In the genomic region with DNA sequence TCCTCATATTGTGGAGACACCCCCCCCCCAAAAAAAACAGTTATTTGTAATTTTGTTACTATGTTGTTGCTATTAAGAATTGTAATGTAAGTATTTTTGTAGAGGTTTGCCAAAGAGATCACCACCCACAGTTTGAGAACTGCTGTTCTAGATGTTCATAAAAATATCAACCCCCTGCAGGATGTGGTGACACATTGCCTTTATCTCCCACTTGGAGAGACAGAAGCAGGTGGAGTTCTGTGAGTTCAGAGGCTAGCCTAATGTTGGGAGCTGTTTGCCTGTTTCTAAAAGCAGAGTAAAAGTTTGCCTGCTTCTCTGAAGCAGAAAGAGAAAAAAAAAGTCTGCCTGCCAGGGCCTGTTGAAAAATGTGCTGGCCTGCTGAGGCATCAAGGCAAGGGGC, we compare ENCODE assay signal across 21 mouse cellular contexts.
DNase-seq lines count a peak whose midpoint lies in the region; ATAC-seq and TF ChIP-seq lines count a peak whose summit lies in the region.
"Had no signal": no experiment of that assay in that cellular context is flagged by ENCODE, and none has a peak within 500 bp of the region (broad histone marks: within the 10 kb centered on the region; RNA-seq: fewer than 3 reads in every experiment).

No protein-coding gene starts in this region.

- H3K4me1 ChIP-seq in thymus, adult 2 months (replicated peaks; ENCODE audit: control insufficient read depth, insufficient read depth, low read length) = no peaks in the 10 kb centered on the region
- peaks cover 2% of the 10 kb centered on the region; the same call in 1 of the 2 replicates for H3K4me1 ChIP-seq in liver, embryonic 16.5 days (ENCODE audit: control insufficient read depth, low read depth, low read length)
- H3K4me1 ChIP-seq: embryonic facial prominence, embryonic 10.5 days; limb, embryonic 10.5 days; midbrain, embryonic 10.5 days had no signal

- peak; percentile 22 for DNase-seq in thymus, postnatal 0 days (ENCODE audit: low spot score)
- DNase-seq in thymus, adult 2 months = no peak
- DNase-seq in heart, postnatal 25 days (ENCODE audit: low spot score) = no peak
- DNase-seq in lung, postnatal 10 days = no peak
- no peak for DNase-seq in urinary bladder, postnatal 14 days (ENCODE audit: low spot score)
- DNase-seq: adrenal gland, adult 8-10 months; B cell, adult 2 months; cerebellum, adult 11-12 months; cerebellum, postnatal 36 days; gastrocnemius, postnatal 10 days; kidney, adult 18-20 months; kidney, postnatal 10 days; lung, adult 18-20 months; lung, postnatal 36 days; thymus, postnatal 36 days had no signal

- TF ChIP-seq POLR2A in thymus, adult 2 months (IDR thresholded peaks at IDR 0.05; ENCODE audit: control insufficient read depth, extremely low read depth, insufficient read depth, low read length, poor library complexity) = no peak

- no peaks in the 10 kb centered on the region for H3K27me3 ChIP-seq in thymus, adult 2 months (ENCODE audit: control insufficient read depth, insufficient read depth, low read length)
- H3K27me3 ChIP-seq in liver, embryonic 16.5 days (ENCODE audit: control insufficient read depth, insufficient read depth, low read depth, low read length) = no peaks in the 10 kb centered on the region

- ATAC-seq in erythroid progenitor cell, adult 5-6 weeks (replicated peaks; ENCODE audit: low FRiP score, poor library complexity, severe bottlenecking) = peak; percentile 85
- peak; percentile 63 for ATAC-seq in liver, embryonic 16.5 days (ENCODE audit: low read depth)
- ATAC-seq: forebrain, embryonic 14.5 days had no signal

- no peak overlapping the region for H3K4me2 ChIP-seq in liver, embryonic 16.5 days (ENCODE audit: low read depth, low read length)

- no peak overlapping the region for H3K4me3 ChIP-seq in thymus, adult 2 months (ENCODE audit: control insufficient read depth, insufficient read depth, low read length)
- no peak overlapping the region for H3K4me3 ChIP-seq in liver, embryonic 16.5 days (ENCODE audit: low read depth, low read length)
- H3K4me3 ChIP-seq: embryonic facial prominence, embryonic 10.5 days; limb, embryonic 10.5 days; midbrain, embryonic 10.5 days had no signal

- no peak overlapping the region for H3K27ac ChIP-seq in thymus, adult 2 months (ENCODE audit: control insufficient read depth, insufficient read depth, low read length)
- H3K27ac ChIP-seq in liver, embryonic 16.5 days (ENCODE audit: low read length) = no peak overlapping the region
- H3K27ac ChIP-seq: embryonic facial prominence, embryonic 10.5 days; limb, embryonic 10.5 days; midbrain, embryonic 10.5 days had no signal

- H3K36me3 ChIP-seq in thymus, adult 2 months (ENCODE audit: control insufficient read depth, insufficient read depth, low read length) = peaks cover 38% of the 10 kb centered on the region
- H3K36me3 ChIP-seq in liver, embryonic 16.5 days (ENCODE audit: control insufficient read depth, insufficient read depth) = peaks cover 7% of the 10 kb centered on the region

- no peak for TF ChIP-seq CTCF in thymus, adult 2 months (IDR thresholded peaks at IDR 0.05; ENCODE audit: borderline replicate concordance, control insufficient read depth, extremely low read depth, insufficient read depth, low read length, poor library complexity)

- intact Hi-C loops in heart, postnatal 25 days (cut with DNase I) = no loop called here

- H3K9ac ChIP-seq in liver, embryonic 16.5 days (ENCODE audit: low read depth, low read length) = no peak overlapping the region

- H3K9me3 ChIP-seq in liver, embryonic 16.5 days (replicated peaks; ENCODE audit: control insufficient read depth, low read length) = no peaks in the 10 kb centered on the region
- H3K9me3 ChIP-seq: embryonic facial prominence, embryonic 10.5 days; limb, embryonic 10.5 days; midbrain, embryonic 10.5 days had no signal
